Mouse (Mus musculus) cortical plate, adult 2 months (tissue): ENCODE results near the gene Slc4a8.

Source experiments
- CTCF ChIP-seq: fragments of 200-500 bp; IDR thresholded peaks from 2 replicates; pipeline ENCODE4 v1.5.1; 2011; ENCODE audit warnings: mild to moderate bottlenecking, control low read depth, low read length; ENCODE audit not compliant: insufficient read depth; ENCODE audit errors: extremely low read depth
- POLR2A ChIP-seq: fragments of 200-500 bp; IDR thresholded peaks from 2 replicates; pipeline ENCODE4 v1.6.1; 2011; ENCODE audit warnings: mild to moderate bottlenecking, low read length, control low read depth; ENCODE audit not compliant: insufficient read depth; ENCODE audit errors: extremely low read depth

GRCm38 (mm10) chr15:100772685-100773084 lies 11.1 kb downstream of the Slc4a8 start:
- no peak for TF ChIP-seq CTCF
- no peak for TF ChIP-seq POLR2A
